Mouse (Mus musculus): ENCODE results near the gene Clstn2.

GRCm38 (mm10) chr9:97717005-97717404 lies 316.0 kb downstream of the Clstn2 start:
- TF ChIP-seq CTCF (IDR thresholded peaks at IDR 0.05; ENCODE audit: low read depth, low read length) (no peak), POLR2A (IDR thresholded peaks at IDR 0.05; ENCODE audit: borderline replicate concordance, low read depth, low read length) (no peak)
